Mouse (Mus musculus): Measurements from ENCODE around the gene Vps16. TPM values are rescaled to one million over a fixed set of nuclear protein-coding genes. Genes with fewer than 3 reads are reported as not detected.

Gene Vps16
- polyA plus RNA-seq, 1 experiment from 2014 or later = 49.0 TPM

DNA sequence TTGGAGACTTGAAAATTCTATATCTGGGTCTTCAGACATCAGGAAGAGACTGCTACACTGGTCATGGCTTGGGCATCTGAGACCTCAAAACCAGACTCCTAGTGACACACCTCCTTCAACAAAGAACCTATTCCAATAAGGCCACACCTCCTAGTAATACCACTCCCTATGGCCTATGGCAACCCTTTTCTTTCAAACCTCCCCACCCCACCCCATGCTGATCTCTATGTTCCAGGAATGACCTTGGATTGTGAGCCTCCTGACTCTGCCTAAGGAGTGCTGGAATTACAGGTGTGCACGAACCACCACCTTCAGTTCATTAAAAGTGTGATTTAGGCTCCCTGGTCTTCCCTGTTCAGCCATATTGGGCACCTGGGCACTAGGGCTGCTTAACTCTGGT, 24.1 kb upstream of the Vps16 start:
- Histone ChIP-seq H3K27ac (no peak overlapping the region), H3K4me3 (no peak overlapping the region), H3K27me3 (peaks cover 21% of the 10 kb centered on the region), H3K9ac (no peak overlapping the region), H3K4me1 (replicated peaks) (peaks cover 18% of the 10 kb centered on the region), H3K36me3 (no peaks in the 10 kb centered on the region), H3K4me2 (no peak overlapping the region), H3K9me3 (replicated peaks) (no peaks in the 10 kb centered on the region)
- 89% methylated on average over 1 of the region's 1 CpGs for WGBS
- ATAC-seq (replicated peaks; ENCODE audit: insufficient number of reproducible peaks, insufficient read depth, low FRiP score, low read depth) = no peak

DNA sequence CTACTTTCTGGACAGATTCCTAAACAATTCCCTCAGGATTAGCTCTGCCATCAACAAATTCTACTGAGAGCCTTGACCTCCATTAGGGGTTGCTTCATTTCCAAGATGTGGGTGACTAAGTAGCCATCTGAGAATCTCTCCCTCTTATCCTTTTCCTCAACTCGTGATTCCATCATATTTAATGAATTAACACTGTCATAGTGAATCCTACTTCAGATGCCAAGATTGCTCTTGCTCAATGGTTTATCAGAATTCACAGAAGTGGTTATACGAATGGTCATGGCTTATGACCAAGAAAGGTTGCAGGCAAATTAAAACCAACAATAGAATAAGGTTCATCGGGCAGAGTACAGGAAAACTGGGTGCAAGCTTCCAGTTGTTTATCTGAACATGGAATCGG, 22.2 kb upstream of the Vps16 start:
- Histone ChIP-seq H3K9ac (no peak overlapping the region), H3K27ac (no peak overlapping the region), H3K4me2 (no peak overlapping the region), H3K4me3 (no peak overlapping the region), H3K4me1 (replicated peaks) (peaks cover 15% of the 10 kb centered on the region), H3K9me3 (replicated peaks) (no peaks in the 10 kb centered on the region), H3K27me3 (peaks cover 15% of the 10 kb centered on the region), H3K36me3 (no peaks in the 10 kb centered on the region)
- no peak for ATAC-seq (replicated peaks; ENCODE audit: insufficient number of reproducible peaks, insufficient read depth, low FRiP score, low read depth)
- WGBS = 71% methylated on average over 4 of the region's 4 CpGs

DNA sequence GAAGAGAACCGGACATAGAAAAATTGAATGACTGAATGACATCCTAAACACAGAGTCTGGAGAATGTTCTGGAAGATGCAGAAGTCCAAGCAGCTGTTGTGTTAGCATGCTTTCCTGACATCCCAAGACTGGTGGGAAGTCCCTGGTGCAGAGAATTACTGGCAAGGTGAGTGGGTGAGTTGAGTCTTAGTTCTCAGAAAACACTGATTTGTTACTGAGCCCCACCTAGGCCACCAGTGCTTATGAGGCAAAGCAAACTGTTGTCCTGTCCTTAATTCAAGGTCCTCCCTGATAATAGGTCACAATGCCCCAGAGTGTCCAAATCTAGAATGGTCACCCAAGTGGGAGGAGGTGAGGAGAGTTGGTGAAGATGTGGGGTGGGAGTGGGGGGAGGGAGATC, 19.2 kb upstream of the Vps16 start, which contains the start of the genes Gm28372 and 1700020A23Rik:
TSS of gene Gm28372 (plus strand) at position 301 of the 400 bp plus-strand sequence.
TSS of gene 1700020A23Rik (plus strand) at position 321 of the 400 bp plus-strand sequence.
- Histone ChIP-seq H3K4me1 (replicated peaks) (peaks cover 4% of the 10 kb centered on the region; the same call in 1 of the 2 replicates), H3K9me3 (replicated peaks) (no peaks in the 10 kb centered on the region), H3K4me3 (no peak within 1 kb of the TSS), H3K4me2 (no peak within 1 kb of the TSS), H3K9ac (no peak within 1 kb of the TSS), H3K36me3 (no peaks in the 10 kb centered on the region), H3K27me3 (no peaks in the 10 kb centered on the region), H3K27ac (no peak within 1 kb of the TSS)
- whole genome bisulfite sequencing = 86% methylated on average over 1 of the region's 1 CpGs
- no peak for ATAC-seq (replicated peaks; ENCODE audit: insufficient number of reproducible peaks, insufficient read depth, low FRiP score, low read depth)

DNA sequence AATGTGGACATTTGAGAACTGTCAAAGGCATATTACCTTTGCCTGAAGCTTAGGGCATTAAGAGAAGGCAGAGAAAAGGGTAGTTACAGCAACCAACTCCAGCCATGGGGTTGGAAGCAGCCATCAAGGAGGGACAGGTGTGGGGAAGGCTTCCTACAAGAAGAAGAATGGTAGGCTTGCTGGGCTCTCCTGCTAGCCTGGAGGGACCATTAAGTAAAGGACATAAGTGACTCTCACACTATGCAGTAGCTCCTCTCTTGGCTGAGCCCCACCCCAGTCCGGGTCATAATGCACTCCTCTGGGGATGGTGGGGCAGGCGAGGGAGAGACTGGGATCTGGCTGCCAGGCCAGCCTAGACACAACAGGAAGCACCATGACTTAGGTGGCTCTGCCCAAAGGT, 18.0 kb upstream of the Vps16 start, which contains the start of gene Tmem239:
TSS of gene Tmem239 (plus strand) at position 301 of the 400 bp plus-strand sequence.
- H3K4me1 ChIP-seq (replicated peaks) = peaks cover 4% of the 10 kb centered on the region; the same call in 1 of the 2 replicates
- H3K9me3 ChIP-seq (replicated peaks) = no peaks in the 10 kb centered on the region
- no peaks in the 10 kb centered on the region for H3K27me3 ChIP-seq
- no peaks in the 10 kb centered on the region for H3K36me3 ChIP-seq
- H3K27ac ChIP-seq = no peak within 1 kb of the TSS
- no peak for ATAC-seq (replicated peaks; ENCODE audit: insufficient number of reproducible peaks, insufficient read depth, low FRiP score, low read depth)
- no peak within 1 kb of the TSS for H3K4me3 ChIP-seq
- no peak within 1 kb of the TSS for H3K9ac ChIP-seq
- no peak within 1 kb of the TSS for H3K4me2 ChIP-seq
- 86% methylated on average over 2 of the region's 2 CpGs for WGBS

DNA sequence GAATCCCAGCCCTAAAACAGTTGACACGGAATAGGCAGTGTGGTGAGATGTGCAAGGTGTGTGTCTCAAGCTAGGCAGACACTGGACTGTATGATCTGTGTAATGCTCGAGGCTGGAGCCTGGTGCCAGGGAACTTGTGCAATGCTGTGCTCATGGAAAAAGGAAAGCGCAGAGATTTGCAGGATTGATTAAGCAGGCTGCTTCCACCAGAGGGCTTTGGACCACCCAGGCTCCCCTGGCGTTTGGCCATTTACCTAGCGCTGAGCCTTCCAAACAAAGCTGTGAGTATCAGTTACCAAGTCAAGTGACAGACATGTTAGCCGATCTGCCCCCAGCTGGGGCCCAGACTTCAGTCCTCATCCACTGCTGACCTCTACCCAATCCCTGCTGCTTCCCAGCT, 15.9 kb upstream of the Vps16 start:
- no peak for ATAC-seq (replicated peaks; ENCODE audit: insufficient number of reproducible peaks, insufficient read depth, low FRiP score, low read depth)
- Histone ChIP-seq H3K9ac (no peak overlapping the region), H3K9me3 (replicated peaks) (no peaks in the 10 kb centered on the region), H3K4me1 (replicated peaks) (peaks cover 6% of the 10 kb centered on the region; the same call in 1 of the 2 replicates), H3K27me3 (no peaks in the 10 kb centered on the region), H3K27ac (no peak overlapping the region), H3K4me2 (no peak overlapping the region), H3K36me3 (no peaks in the 10 kb centered on the region), H3K4me3 (no peak overlapping the region)
- 19% methylated on average over 6 of the region's 6 CpGs for WGBS

DNA sequence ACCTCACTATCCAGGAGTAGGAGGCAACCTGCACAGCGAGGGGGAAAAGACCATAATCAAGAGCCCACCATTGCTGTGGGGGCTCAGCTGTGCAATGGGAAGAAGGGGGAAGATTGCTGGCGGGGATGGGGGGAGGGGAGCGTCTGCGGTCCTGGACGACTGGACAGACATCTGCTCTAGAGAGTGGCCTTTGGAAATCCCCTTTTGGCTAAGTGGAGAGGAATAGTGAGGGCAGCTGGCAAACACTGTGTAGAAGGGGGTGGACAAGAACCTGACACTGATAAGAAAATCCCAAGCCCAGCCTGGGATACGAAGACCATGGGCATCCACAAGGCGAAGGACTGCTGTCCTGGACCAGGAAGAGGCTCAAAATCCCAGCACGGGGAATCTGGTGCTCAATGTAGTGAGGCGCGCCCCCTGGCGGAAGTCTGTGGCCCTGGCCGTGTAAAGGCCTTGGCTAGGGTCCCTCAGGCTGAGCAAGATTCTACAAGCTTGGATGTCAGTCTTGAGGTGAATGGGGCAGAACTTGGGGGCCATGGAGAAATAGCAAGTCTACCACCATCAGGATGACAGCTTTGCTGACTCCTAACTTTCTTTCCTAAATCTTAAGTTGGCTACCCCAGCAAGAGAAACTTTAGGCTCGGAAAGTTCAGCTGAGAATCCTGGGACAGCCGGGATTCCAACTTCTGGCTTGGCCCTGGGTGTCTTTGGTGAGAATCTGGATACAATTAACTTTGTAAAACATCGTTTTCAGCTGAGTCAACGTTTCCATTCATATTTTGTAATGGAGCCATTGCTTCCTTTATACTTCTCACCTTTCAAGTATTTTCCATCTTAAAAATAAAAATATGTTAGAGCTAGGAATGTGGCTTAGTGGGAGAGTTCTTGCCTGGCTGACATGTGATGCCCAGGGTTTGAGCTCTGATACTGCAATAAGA, 12.3 kb upstream of the Vps16 start:
- 32% methylated on average over 16 of the region's 16 CpGs for WGBS
- no peaks in the 10 kb centered on the region for H3K36me3 ChIP-seq

DNA sequence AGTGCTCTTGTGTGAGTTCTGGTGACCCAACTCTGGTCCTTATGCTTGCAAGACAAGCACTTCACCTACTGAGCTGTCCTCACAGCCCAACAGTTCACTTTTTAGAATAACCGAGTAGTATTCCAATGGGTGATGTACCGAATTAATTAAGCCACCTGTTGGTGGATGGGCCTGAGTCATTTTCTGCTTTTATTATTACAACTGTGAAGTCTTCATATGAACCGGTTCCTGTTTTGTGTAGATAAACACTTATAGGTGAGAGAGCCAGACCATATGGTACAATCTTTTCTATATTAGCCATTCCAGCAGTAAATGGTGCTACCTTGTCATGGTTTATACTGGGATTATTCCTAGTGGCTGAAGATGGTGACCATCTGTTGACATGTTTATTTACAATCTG, 11.4 kb upstream of the Vps16 start:
- WGBS = 73% methylated on average over 3 of the region's 3 CpGs
- no peak for ATAC-seq (replicated peaks; ENCODE audit: insufficient number of reproducible peaks, insufficient read depth, low FRiP score, low read depth)
- H3K4me1 ChIP-seq (replicated peaks) = peaks cover 6% of the 10 kb centered on the region; the same call in 1 of the 2 replicates
- H3K27me3 ChIP-seq = no peaks in the 10 kb centered on the region
- no peak overlapping the region for H3K4me3 ChIP-seq
- H3K9me3 ChIP-seq (replicated peaks) = no peaks in the 10 kb centered on the region
- H3K27ac ChIP-seq = no peak overlapping the region
- H3K4me2 ChIP-seq = no peak overlapping the region
- no peaks in the 10 kb centered on the region for H3K36me3 ChIP-seq
- H3K9ac ChIP-seq = no peak overlapping the region

More for the DNA sequence above, 12.3 kb upstream of the Vps16 start:
- no peak overlapping the region for H3K4me3 ChIP-seq
- H3K9ac ChIP-seq = no peak overlapping the region
- no peak overlapping the region for H3K27ac ChIP-seq
- H3K27me3 ChIP-seq = no peaks in the 10 kb centered on the region
- H3K4me2 ChIP-seq = no peak overlapping the region
- H3K9me3 ChIP-seq (replicated peaks) = no peaks in the 10 kb centered on the region
- ATAC-seq (replicated peaks; ENCODE audit: insufficient number of reproducible peaks, insufficient read depth, low FRiP score, low read depth) = 0 out of 2 replicates have a peak, but pooled peaks have one; percentile 73
- peaks cover 6% of the 10 kb centered on the region; the same call in 1 of the 2 replicates for H3K4me1 ChIP-seq (replicated peaks)

DNA sequence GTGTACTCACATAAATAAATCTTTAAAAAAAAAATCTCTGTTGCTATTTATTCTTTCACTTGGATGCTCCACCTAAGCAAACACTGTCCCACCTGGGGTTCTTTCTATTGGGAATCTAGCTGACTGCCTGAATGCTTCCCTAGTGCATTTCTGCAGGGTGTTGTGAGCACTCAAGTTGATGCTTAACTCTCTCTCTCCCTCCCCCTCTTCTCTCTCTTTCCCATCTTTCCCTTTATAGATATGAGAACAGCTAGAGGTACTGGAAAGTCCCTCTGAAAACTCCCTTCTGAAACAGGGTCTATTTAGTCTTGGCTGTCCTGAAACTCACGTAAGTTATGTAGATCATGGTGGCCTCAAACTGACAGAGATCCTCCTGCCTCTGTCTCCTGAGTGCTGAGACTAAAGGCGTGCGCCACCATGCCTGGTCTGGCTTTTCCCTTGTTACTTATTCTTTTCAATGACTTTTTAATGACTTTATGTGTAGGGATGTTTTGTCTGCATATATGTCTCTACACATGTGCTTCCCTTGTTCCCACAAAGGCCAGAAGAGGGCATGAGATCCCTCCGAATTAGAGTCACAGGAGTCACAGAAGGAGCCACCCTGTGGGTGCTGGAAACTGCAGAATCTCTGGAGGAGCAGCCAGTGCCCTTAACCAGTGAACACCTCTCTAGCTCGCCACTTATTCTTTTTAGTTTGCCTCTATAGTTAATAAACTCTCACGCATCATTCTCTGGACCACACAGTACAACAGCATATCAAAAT, 9.9 kb upstream of the Vps16 start:
- no peak overlapping the region for H3K4me2 ChIP-seq
- H3K9me3 ChIP-seq (replicated peaks) = no peaks in the 10 kb centered on the region
- H3K9ac ChIP-seq = no peak overlapping the region
- H3K27ac ChIP-seq = no peak overlapping the region
- no peak for ATAC-seq (replicated peaks; ENCODE audit: insufficient number of reproducible peaks, insufficient read depth, low FRiP score, low read depth)
- no peak overlapping the region for H3K4me3 ChIP-seq
- WGBS = 72% methylated on average over 6 of the region's 6 CpGs
- H3K4me1 ChIP-seq (replicated peaks) = 0 out of 2 replicates have a peak, but pooled peaks cover 2% of the 10 kb centered on the region
- no peaks in the 10 kb centered on the region for H3K27me3 ChIP-seq
- H3K36me3 ChIP-seq = peaks cover 6% of the 10 kb centered on the region; the same call in 1 of the 2 replicates

DNA sequence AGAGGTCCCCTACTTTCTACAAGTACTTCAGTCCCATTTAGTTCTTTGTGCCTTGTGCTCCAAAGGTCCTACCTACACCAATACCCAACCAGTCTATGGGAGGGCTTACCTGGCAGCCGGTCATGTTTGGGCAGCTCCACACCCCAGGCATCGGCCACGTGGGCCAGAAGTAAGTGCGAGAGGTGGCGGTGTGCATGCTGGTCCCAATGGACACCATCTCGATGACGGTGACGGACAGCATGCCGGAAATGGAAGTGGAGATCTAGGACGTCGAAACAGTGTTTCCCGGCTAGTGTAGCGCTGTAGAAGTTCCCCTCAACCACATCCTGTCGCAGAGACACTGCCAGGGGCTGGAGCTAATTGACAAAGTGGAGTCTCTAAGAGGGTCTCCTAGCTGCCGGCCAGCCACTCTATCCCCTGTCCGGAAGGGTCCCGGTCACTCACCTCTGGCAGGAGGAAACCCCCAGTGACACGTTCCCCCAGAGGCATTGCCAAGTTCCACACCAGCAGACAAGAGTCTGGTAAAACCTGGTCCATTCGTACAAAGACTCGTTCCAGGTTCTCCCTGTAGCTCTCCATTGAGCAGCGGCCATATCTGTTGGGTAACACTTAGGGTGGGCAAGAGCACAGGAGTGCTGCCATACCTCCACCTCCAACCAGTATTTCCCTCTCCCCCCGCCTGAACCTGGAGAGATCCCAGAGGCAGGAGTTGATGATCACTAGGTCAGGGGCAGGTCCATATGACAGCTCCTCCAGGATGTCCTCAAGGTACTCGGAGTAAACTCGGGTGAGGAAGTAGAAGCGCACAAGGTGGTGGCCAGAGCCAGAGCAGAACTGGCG, 2.1 kb upstream of the Vps16 start:
- H3K27ac ChIP-seq = no peak overlapping the region
- peaks cover 12% of the 10 kb centered on the region for H3K4me1 ChIP-seq (replicated peaks)
- no peak overlapping the region for H3K4me2 ChIP-seq
- H3K36me3 ChIP-seq = peaks cover 6% of the 10 kb centered on the region; the same call in 1 of the 2 replicates
- 94% methylated on average over 26 of the region's 26 CpGs for WGBS
- no peaks in the 10 kb centered on the region for H3K27me3 ChIP-seq
- H3K4me3 ChIP-seq = no peak overlapping the region
- H3K9ac ChIP-seq = no peak overlapping the region
- ATAC-seq (replicated peaks; ENCODE audit: insufficient number of reproducible peaks, insufficient read depth, low FRiP score, low read depth) = no peak
- no peaks in the 10 kb centered on the region for H3K9me3 ChIP-seq (replicated peaks)

DNA sequence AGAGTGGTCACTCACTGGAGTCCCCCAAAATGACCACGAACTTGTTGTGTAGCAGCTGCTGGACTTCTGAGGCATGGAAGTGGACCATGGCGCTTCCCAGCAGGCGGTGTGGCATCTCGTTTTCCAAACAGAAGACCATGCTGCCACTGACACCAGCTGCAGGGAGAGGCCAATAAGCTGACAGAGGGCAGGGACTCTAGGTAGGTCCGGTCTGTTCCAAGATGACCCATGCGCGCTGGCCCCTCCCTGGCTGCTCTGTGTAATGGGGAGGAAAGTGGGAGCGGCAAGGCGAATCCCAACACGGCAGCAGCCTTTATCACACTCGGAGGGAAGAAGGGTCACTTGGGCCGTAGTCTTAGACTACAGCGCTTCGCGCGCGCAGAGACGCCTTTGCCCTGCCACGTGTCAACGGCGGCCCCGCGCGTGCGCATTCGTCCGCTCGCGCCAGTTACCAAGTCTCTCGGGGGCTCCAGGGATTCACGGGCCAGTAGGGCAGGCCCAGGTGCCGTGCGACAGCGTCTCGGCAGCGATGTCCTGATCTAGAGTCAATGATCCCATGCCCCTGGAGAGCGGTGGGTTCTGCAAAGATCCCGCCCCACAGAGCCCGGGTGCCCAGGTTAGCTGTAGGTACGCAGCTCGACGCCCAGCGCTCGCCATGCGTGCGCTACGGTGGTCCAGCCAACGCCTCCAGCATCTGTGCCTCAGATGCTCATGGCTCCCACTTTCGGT, 578 bp upstream of the Vps16 start:
- peak overlapping the region; percentile 86 for H3K9ac ChIP-seq
- H3K4me2 ChIP-seq = peak overlapping the region; percentile 94
- peak; percentile 59 for ATAC-seq (replicated peaks; ENCODE audit: insufficient number of reproducible peaks, insufficient read depth, low FRiP score, low read depth)
- peaks cover 12% of the 10 kb centered on the region for H3K4me1 ChIP-seq (replicated peaks)
- 13% methylated on average over 49 of the region's 49 CpGs for WGBS
- H3K27me3 ChIP-seq = no peaks in the 10 kb centered on the region
- peaks cover 6% of the 10 kb centered on the region; the same call in 1 of the 2 replicates for H3K36me3 ChIP-seq
- peak overlapping the region; percentile 91 for H3K27ac ChIP-seq
- no peaks in the 10 kb centered on the region for H3K9me3 ChIP-seq (replicated peaks)
- peak overlapping the region; percentile 91 for H3K4me3 ChIP-seq
